Mouse (Mus musculus): Measurements from ENCODE around the gene 1600002K03Rik. TPM values are rescaled to one million over a fixed set of nuclear protein-coding genes. Genes with fewer than 3 reads are reported as not detected.
"Not testable (repeated sequence)": the region's sequence is repeated elsewhere in the genome, so short reads cannot be mapped to it uniquely, and the experiment has no call there.

1600002K03Rik gene
- polyA plus RNA-seq, 1 experiment from 2014 or later: 13.9 TPM

GRCm38 (mm10) chr10:80196167-80196566, 23.4 kb downstream of the 1600002K03Rik start:
- Histone ChIP-seq H3K27ac (no peak overlapping the region), H3K27me3 (ENCODE audit: insufficient read depth, poor library complexity, severe bottlenecking) (peaks cover 33% of the 10 kb centered on the region), H3K4me3 (no peak overlapping the region), H3K4me1 (peaks cover 17% of the 10 kb centered on the region), H3K36me3 (no peaks in the 10 kb centered on the region), H3K9me3 (no peaks in the 10 kb centered on the region)
- WGBS: 85% methylated on average over 1 of the region's 1 CpGs
- DNase-seq (ENCODE audit: low spot score): no peak

- no peak for DNase-seq (ENCODE audit: low spot score)
- no peak overlapping the region for H3K27ac ChIP-seq
- peaks cover 25% of the 10 kb centered on the region for H3K27me3 ChIP-seq (ENCODE audit: insufficient read depth, poor library complexity, severe bottlenecking)
- no peak overlapping the region for H3K4me3 ChIP-seq
- 79% methylated on average over 33 of the region's 33 CpGs for WGBS
- H3K9me3 ChIP-seq: no peaks in the 10 kb centered on the region
- peaks cover 17% of the 10 kb centered on the region for H3K4me1 ChIP-seq
- H3K36me3 ChIP-seq: no peaks in the 10 kb centered on the region
Observed at GRCm38 (mm10) chr10:80196778-80197581, 24.2 kb downstream of the 1600002K03Rik start.

DNA sequence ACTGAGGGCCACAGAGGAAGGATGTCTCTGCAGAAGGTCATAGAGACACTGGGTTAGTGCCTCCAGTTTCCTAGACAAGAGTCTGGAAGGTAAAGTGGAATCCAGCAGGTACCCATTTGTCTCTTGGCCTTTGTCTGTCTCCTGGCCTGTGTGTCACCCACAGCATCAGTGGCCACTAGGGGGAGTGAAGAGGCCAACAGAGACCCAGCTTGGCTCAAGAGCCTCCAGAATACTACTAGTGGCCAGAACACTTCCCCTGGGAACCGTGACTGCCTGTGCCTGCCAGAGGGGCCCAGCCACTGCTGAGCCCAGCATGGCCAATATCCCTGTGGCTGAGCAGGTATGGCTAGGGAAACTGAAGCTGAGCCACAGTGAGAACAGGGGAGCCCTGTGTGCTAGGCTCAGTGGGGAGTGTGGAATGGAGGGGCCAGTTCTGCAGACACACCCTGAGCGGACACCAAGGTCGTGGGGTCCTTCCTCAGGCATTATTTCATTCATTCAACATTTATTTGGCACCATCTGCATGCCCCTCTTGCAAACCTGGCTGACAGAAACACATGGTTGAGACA, 26.8 kb downstream of the 1600002K03Rik start:
- WGBS: 51% methylated on average over 3 of the region's 3 CpGs
- DNase-seq (ENCODE audit: low spot score): peak; percentile 92
- H3K9me3 ChIP-seq: no peaks in the 10 kb centered on the region
- H3K4me3 ChIP-seq: no peak overlapping the region
- peaks cover 7% of the 10 kb centered on the region; the same call in 1 of the 2 replicates for H3K27me3 ChIP-seq (ENCODE audit: insufficient read depth, poor library complexity, severe bottlenecking)
- H3K4me1 ChIP-seq: peaks cover 13% of the 10 kb centered on the region
- H3K27ac ChIP-seq: no peak overlapping the region
- H3K36me3 ChIP-seq: no peaks in the 10 kb centered on the region

DNA sequence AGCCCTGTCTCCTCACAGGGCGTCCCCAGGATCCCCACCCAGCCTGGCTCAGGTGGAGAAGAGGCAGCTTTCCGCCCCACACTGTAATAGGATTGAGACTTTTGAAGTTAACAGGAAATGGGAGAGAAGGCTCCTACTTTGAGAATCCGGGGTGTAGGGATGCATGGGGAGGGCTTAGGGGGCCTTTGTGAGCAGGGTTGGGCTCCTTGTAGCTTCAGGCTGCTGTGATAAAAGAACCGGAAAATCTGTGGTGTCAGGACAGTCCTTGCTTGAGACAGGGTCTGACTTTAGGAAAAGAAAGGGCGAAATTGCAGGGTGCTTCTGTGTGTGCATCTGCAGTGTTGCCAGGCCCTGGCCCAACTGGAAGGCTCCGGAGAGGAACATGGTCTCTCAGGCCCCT, 27.7 kb downstream of the 1600002K03Rik start:
- no peak for DNase-seq (ENCODE audit: low spot score)
- H3K27ac ChIP-seq: no peak overlapping the region
- H3K9me3 ChIP-seq: no peaks in the 10 kb centered on the region
- no peaks in the 10 kb centered on the region for H3K36me3 ChIP-seq
- 66% methylated on average over 6 of the region's 6 CpGs for WGBS
- H3K27me3 ChIP-seq (ENCODE audit: insufficient read depth, poor library complexity, severe bottlenecking): no peaks in the 10 kb centered on the region; the same call in 1 of the 2 replicates
- no peak overlapping the region for H3K4me3 ChIP-seq
- H3K4me1 ChIP-seq: peaks cover 13% of the 10 kb centered on the region

DNA sequence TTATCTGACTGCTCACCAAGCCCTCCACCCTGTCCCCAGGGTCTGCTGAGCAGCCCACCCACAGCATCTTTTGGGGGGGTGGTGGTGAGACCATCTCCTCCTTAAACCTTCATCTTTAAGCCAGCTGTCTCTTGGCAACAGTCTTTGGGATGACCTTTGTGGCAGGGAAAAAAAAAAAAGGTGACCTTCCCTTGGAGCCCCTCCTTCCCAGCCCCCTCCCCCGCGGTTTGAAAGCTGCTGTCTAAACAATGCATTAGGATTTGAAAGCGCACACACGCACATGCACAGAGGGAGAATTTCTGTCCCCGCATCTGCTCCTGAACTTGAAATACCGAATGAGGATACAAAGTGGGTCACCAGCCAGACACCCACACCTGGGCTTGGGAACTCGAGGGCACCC, 31.3 kb downstream of the 1600002K03Rik start:
- Histone ChIP-seq H3K27ac (no peak overlapping the region), H3K27me3 (ENCODE audit: insufficient read depth, poor library complexity, severe bottlenecking) (peaks cover 23% of the 10 kb centered on the region), H3K4me3 (no peak overlapping the region), H3K4me1 (peaks cover 18% of the 10 kb centered on the region), H3K9me3 (no peaks in the 10 kb centered on the region), H3K36me3 (no peaks in the 10 kb centered on the region)
- 39% methylated on average over 7 of the region's 7 CpGs for WGBS
- no peak for DNase-seq (ENCODE audit: low spot score)

DNA sequence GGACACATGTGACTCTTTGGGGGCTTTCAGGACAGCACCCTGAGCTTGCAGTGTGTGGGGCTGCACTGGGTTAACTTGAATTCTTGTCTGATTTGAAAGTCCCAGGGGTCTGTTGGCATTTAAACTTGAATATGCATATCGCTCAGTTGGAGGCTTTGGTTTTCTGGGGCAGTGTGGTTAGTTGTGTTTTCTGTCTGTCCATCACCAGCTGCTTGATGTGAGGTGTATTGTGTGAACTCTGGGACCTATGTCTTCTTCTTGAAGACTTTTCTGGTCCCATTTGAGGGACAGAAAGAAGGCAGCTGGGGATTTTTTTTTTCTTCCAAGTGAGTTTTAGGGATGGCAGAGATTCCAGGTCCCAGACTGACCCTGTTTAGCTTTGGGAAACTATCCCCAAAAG, 34.5 kb downstream of the 1600002K03Rik start:
- peaks cover 26% of the 10 kb centered on the region for H3K27me3 ChIP-seq (ENCODE audit: insufficient read depth, poor library complexity, severe bottlenecking)
- H3K4me3 ChIP-seq: no peak overlapping the region
- DNase-seq (ENCODE audit: low spot score): no peak
- 62% methylated on average over 1 of the region's 1 CpGs for WGBS
- peaks cover 18% of the 10 kb centered on the region for H3K4me1 ChIP-seq
- H3K36me3 ChIP-seq: no peaks in the 10 kb centered on the region
- H3K9me3 ChIP-seq: no peaks in the 10 kb centered on the region
- H3K27ac ChIP-seq: no peak overlapping the region

DNA sequence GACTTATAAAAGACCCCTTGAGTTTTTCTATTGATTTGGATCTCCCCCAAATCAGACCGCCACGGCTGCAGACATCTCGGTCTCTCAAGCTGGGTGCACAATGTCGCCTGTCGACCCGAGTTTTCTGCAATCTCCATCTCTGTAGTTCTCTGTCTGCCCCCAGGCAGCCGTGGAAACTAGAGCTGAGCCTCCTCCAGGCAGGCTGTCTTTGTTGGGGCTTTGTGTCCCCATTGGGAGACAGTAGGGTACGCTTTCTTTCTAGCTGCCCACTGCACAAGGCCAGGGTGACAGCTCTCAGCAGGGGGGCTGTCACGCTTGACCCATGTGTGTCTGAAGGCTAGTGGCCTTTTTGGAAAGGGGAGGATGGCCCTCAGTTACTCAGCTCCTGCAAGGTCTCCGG, 34.9 kb downstream of the 1600002K03Rik start:
- no peak for DNase-seq (ENCODE audit: low spot score)
- 59% methylated on average over 10 of the region's 10 CpGs for WGBS
- Histone ChIP-seq H3K9me3 (no peaks in the 10 kb centered on the region), H3K4me1 (peaks cover 18% of the 10 kb centered on the region), H3K27ac (0 out of 2 replicates have a peak overlapping the region, but pooled peaks have one; percentile 4), H3K27me3 (ENCODE audit: insufficient read depth, poor library complexity, severe bottlenecking) (peaks cover 26% of the 10 kb centered on the region), H3K36me3 (no peaks in the 10 kb centered on the region), H3K4me3 (no peak overlapping the region)

DNA sequence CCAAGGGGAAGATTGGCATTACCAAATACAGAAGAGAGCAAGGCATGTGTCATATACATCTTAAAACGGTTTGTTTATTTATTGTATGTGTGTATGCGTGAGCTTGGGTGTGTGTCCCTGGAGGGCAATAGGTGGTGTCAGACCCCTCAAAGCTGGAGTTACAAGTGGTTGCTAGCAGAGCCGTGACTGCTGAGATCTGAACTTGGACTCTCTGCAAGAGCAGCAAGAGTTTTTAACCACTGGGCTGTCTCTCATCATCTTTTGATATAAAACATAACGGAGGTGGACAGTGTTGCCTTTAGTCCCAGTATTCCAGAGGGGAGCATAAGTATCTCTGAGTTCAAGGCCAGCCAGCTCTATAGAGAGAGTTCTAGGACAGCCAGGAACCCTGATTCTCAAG, 35.5 kb downstream of the 1600002K03Rik start:
- no peak for DNase-seq (ENCODE audit: low spot score)
- H3K27me3 ChIP-seq (ENCODE audit: insufficient read depth, poor library complexity, severe bottlenecking): peaks cover 26% of the 10 kb centered on the region
- H3K4me1 ChIP-seq: peaks cover 18% of the 10 kb centered on the region
- no peak overlapping the region for H3K27ac ChIP-seq
- WGBS: 71% methylated on average over 4 of the region's 4 CpGs
- H3K9me3 ChIP-seq: no peaks in the 10 kb centered on the region
- no peaks in the 10 kb centered on the region for H3K36me3 ChIP-seq
- no peak overlapping the region for H3K4me3 ChIP-seq

DNA sequence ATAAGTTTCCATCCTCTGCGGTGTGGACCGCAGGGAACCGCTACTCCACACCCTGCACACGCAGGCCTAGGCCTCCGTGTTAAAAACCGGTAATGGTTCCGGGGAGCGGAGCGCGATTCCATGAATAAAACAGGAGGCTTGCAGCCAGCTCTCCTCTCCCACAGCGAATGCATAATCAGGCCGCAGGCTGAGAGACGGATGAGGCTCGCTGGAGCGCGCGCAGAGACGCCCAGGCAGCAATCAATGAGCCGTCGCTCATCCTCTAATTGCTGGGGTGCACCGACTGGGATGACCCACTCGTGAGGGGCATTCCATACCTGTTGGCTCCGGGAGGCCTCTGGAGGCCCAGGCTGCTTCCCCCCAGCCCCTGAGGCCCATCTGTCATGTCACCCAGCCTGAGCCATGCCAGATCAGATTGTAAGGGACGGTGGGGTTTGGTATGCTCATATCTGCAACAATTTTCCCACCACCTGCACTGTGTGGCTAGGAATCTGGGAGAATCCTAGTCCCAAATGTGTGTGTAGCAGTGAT, 36.2 kb downstream of the 1600002K03Rik start:
- peaks cover 26% of the 10 kb centered on the region for H3K27me3 ChIP-seq (ENCODE audit: insufficient read depth, poor library complexity, severe bottlenecking)
- peak overlapping the region; percentile 24; the same call in 1 of the 2 replicates for H3K27ac ChIP-seq
- no peak for DNase-seq (ENCODE audit: low spot score)
- H3K4me3 ChIP-seq: peak overlapping the region; percentile 32
- peaks cover 15% of the 10 kb centered on the region for H3K4me1 ChIP-seq
- whole genome bisulfite sequencing: 9% methylated on average over 24 of the region's 24 CpGs
- H3K9me3 ChIP-seq: no peaks in the 10 kb centered on the region
- H3K36me3 ChIP-seq: no peaks in the 10 kb centered on the region

DNA sequence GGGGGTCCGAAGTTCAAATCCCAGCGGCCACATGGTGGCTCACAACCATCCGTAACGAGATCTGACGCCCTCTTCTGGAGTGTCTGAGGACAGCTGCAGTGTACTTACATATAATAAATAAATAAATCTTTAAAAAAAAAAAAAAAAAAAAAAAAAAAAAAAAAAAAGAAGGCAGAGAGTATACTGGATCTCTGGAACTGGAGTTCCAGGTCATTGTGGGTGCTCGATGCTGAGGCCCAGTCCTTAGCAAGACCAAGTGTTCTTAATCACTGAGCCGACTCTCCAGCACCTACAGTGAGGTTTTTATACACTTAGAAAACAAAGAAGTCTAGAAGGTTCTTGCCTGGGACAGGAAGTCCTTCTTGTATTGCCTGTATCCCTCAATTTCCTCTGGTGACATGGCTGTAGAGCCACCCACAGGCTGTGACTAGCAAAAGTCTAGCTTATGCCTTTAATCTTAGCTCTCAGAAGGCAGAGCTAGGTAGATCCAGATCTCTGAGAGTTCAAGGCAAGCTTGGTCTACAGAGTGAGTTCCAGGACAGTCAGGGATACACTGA, 38.9 kb downstream of the 1600002K03Rik start:
- 72% methylated on average over 7 of the region's 7 CpGs for WGBS

GRCm38 (mm10) chr10:80215048-80215772, 42.5 kb downstream of the 1600002K03Rik start:
- Histone ChIP-seq H3K4me1 (peaks cover 5% of the 10 kb centered on the region; the same call in 1 of the 2 replicates), H3K27ac (no peak overlapping the region), H3K9me3 (no peaks in the 10 kb centered on the region), H3K4me3 (peak overlapping the region; percentile 9; the same call in 1 of the 2 replicates), H3K36me3 (no peaks in the 10 kb centered on the region), H3K27me3 (ENCODE audit: insufficient read depth, poor library complexity, severe bottlenecking) (peaks cover 9% of the 10 kb centered on the region; the same call in 1 of the 2 replicates)
- WGBS: 25% methylated on average over 16 of the region's 16 CpGs
- DNase-seq (ENCODE audit: low spot score): no peak

More for the DNA sequence above, 38.9 kb downstream of the 1600002K03Rik start:
- not testable (repeated sequence) for DNase-seq (ENCODE audit: low spot score); H3K27ac ChIP-seq; H3K36me3 ChIP-seq; H3K9me3 ChIP-seq; H3K4me3 ChIP-seq
- peaks cover 12% of the 10 kb centered on the region for H3K4me1 ChIP-seq
- peaks cover 36% of the 10 kb centered on the region for H3K27me3 ChIP-seq (ENCODE audit: insufficient read depth, poor library complexity, severe bottlenecking)

DNA sequence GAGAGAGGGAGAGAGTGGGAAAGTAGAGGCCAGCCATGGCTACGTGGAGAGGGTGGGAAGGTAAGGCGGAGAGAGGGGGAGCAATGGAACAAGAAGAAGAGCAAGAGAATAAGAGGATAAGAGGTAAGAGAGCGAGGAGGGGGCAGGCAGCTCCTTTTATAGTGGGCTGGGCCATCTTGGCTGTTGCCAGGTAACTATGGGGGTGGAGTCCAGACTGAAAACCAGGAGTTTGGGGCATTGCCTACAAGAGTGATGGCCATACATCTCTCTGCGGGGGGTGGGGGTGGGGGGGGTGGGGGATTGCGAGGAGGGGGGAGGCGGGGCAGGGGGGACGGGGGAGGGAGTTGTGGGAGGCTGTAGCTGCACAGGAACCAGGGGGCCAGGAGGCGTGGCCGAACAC, 47.9 kb downstream of the 1600002K03Rik start:
- no peaks in the 10 kb centered on the region for H3K36me3 ChIP-seq
- WGBS: 35% methylated on average over 7 of the region's 9 CpGs
- no peaks in the 10 kb centered on the region for H3K9me3 ChIP-seq
- H3K4me1 ChIP-seq: peaks cover 19% of the 10 kb centered on the region
- no peak overlapping the region for H3K4me3 ChIP-seq
- peaks cover 5% of the 10 kb centered on the region; the same call in 1 of the 2 replicates for H3K27me3 ChIP-seq (ENCODE audit: insufficient read depth, poor library complexity, severe bottlenecking)
- 0 out of 2 replicates have a peak overlapping the region, but pooled peaks have one; percentile 42 for H3K27ac ChIP-seq
- no peak for DNase-seq (ENCODE audit: low spot score)

Data from heart, embryonic 10.5 days (tissue).